In genomic region chr4:109430854-109431253, GRCm38 (mm10) we compare ENCODE assay signal across 8 mouse cellular contexts. TPM values are rescaled to one million over a fixed set of nuclear protein-coding genes. Genes with fewer than 3 reads are reported as not detected.
A peak's percentile ranks its signal among the peaks of the same experiment; 100 is the strongest.
DNase-seq lines count a peak whose midpoint lies in the region; ATAC-seq and TF ChIP-seq lines count a peak whose summit lies in the region.

No protein-coding gene starts in this region.

- 0 out of 2 replicates have a peak, but pooled peaks cover 7% of the 10 kb centered on the region for H3K4me1 ChIP-seq in stomach, embryonic 15.5 days

- no peaks in the 10 kb centered on the region for H3K9me3 ChIP-seq in stomach, embryonic 15.5 days

- H3K9ac ChIP-seq in stomach, embryonic 15.5 days = no peak overlapping the region

- intact Hi-C loops in left cerebral cortex, postnatal 36 days (cut with DNase I) = no loop called here

- H3K4me3 ChIP-seq in layer of hippocampus, adult 2 months = no peak overlapping the region
- H3K4me3 ChIP-seq in stomach, embryonic 15.5 days (replicated peaks) = no peak overlapping the region

- no peaks in the 10 kb centered on the region for H3K27me3 ChIP-seq in stomach, embryonic 15.5 days (replicated peaks)

- DNase-seq in layer of hippocampus, adult 2 months (ENCODE audit: low spot score in 2 of 2) = peak in 1 of 2 experiments; percentile 57
- no peak for DNase-seq in layer of hippocampus, adult 9-10 months (ENCODE audit: low spot score)
- peak; percentile 83 for DNase-seq in brain, adult 2 months (ENCODE audit: low read depth, low spot score)
- DNase-seq in left cerebral cortex, postnatal 36 days (ENCODE audit: low spot score in 2 of 2) = peak; percentile 32 to 44

- no peaks in the 10 kb centered on the region for H3K36me3 ChIP-seq in stomach, embryonic 15.5 days

- H3K4me2 ChIP-seq in stomach, embryonic 15.5 days = no peak overlapping the region

- WGBS in stomach, embryonic 15.5 days = 41% methylated on average over 13 of the region's 13 CpGs

- TF ChIP-seq CTCF in layer of hippocampus, adult 2 months (conservative IDR thresholded peaks at IDR 0.05) = peak; percentile 83

- ATAC-seq in erythroid progenitor cell, adult 5-6 weeks (replicated peaks; ENCODE audit: low FRiP score, poor library complexity, severe bottlenecking) = peak; percentile 74
- peak; percentile 47 to 54; a peak in 3 of 4 replicates for ATAC-seq in hematopoietic stem cell, adult 5-6 weeks (replicated peaks in 1 of 2; ENCODE audit: insufficient read depth in 1 of 2, low FRiP score in 2 of 2, low TSS enrichment in 1 of 2, low read depth in 1 of 2, poor library complexity in 2 of 2, severe bottlenecking in 2 of 2)
- ATAC-seq in megakaryocyte-erythroid progenitor cell, adult 5-6 weeks (replicated peaks; ENCODE audit: low FRiP score, low TSS enrichment, poor library complexity, severe bottlenecking) = peak; percentile 85
- peak; percentile 84 for ATAC-seq in stomach, embryonic 15.5 days (ENCODE audit: insufficient read depth, low FRiP score, low read depth)

- H3K27ac ChIP-seq in layer of hippocampus, adult 2 months = no peak overlapping the region
- H3K27ac ChIP-seq in stomach, embryonic 15.5 days = no peak overlapping the region

RNA-seq across cellular contexts. Expression of gene Ttc39a, which starts 24.4 kb away (rescaled TPM):
- total RNA-seq in layer of hippocampus, adult 2 months (2021) = 1 to 10 TPM; 1.4 to 1.8 TPM
- 5.0 and 14.4 TPM in 2 replicates for total RNA-seq in erythroid progenitor cell, adult 5-6 weeks (2015; ENCODE audit: low replicate concordance)
- total RNA-seq in erythroid progenitor cell, adult 5-6 weeks (2017; ENCODE audit: low replicate concordance) = 3.9 and 29.2 TPM in 2 replicates
- 1.4 and 1.5 TPM in 2 replicates for total RNA-seq in hematopoietic stem cell, adult 5-6 weeks (2017)
- total RNA-seq in left cerebral cortex, postnatal 36 days (2021) = 1 to 10 TPM; 3.1 TPM
- 3.3 and 5.1 TPM in 2 replicates for total RNA-seq in megakaryocyte-erythroid progenitor cell, adult 5-6 weeks (2014; fragmentation: Nextera tagmentation)
- 2.0 and 2.6 TPM in 2 replicates for total RNA-seq in megakaryocyte-erythroid progenitor cell, adult 5-6 weeks (2017)
- polyA plus RNA-seq in stomach, embryonic 15.5 days (2015; fragmentation: Nextera tagmentation; extraction: Ambion mirVana) = 21.3 and 30.0 TPM in 2 replicates

RNA-seq across cellular contexts. Expression of gene Rnf11, which starts 53.7 kb away (rescaled TPM):
- 100 to 1,000 TPM; 167 to 177 TPM for total RNA-seq in layer of hippocampus, adult 2 months (2021)
- total RNA-seq in erythroid progenitor cell, adult 5-6 weeks (2015; ENCODE audit: low replicate concordance) = 74.2 and 78.9 TPM in 2 replicates
- total RNA-seq in erythroid progenitor cell, adult 5-6 weeks (2017; ENCODE audit: low replicate concordance) = 87.3 and 96.1 TPM in 2 replicates
- total RNA-seq in hematopoietic stem cell, adult 5-6 weeks (2017) = 38.7 and 55.1 TPM in 2 replicates
- 100 to 1,000 TPM; 207 to 216 TPM for total RNA-seq in left cerebral cortex, postnatal 36 days (2021)
- total RNA-seq in megakaryocyte-erythroid progenitor cell, adult 5-6 weeks (2014; fragmentation: Nextera tagmentation) = 12.0 and 14.0 TPM in 2 replicates
- 19.0 and 27.8 TPM in 2 replicates for total RNA-seq in megakaryocyte-erythroid progenitor cell, adult 5-6 weeks (2017)
- 33.6 and 37.0 TPM in 2 replicates for polyA plus RNA-seq in stomach, embryonic 15.5 days (2015; fragmentation: Nextera tagmentation; extraction: Ambion mirVana)
